24 mouse cellular contexts compared by ENCODE assay signal in genomic region chr16:43045611-43046010, GRCm38 (mm10).
"Had no signal": no experiment of that assay in that cellular context is flagged by ENCODE, and none has a peak within 500 bp of the region (broad histone marks: within the 10 kb centered on the region; RNA-seq: fewer than 3 reads in every experiment).

No protein-coding gene starts in this region.

- ATAC-seq: forebrain, embryonic 16.5 days; hindbrain, postnatal 0 days; intestine, embryonic 16.5 days had no signal

- H3K9me3 ChIP-seq: heart, embryonic 15.5 days; hindbrain, embryonic 13.5 days; hindbrain, embryonic 15.5 days; limb, embryonic 13.5 days; limb, embryonic 15.5 days had no signal

- H3K27me3 ChIP-seq: heart, embryonic 13.5 days; heart, embryonic 15.5 days; hindbrain, embryonic 13.5 days; hindbrain, embryonic 15.5 days; limb, embryonic 13.5 days; limb, embryonic 15.5 days had no signal

- H3K4me2 ChIP-seq: heart, embryonic 11.5 days; heart, embryonic 13.5 days; heart, embryonic 15.5 days; hindbrain, embryonic 13.5 days; hindbrain, embryonic 15.5 days; limb, embryonic 13.5 days; limb, embryonic 15.5 days; liver, embryonic 11.5 days had no signal

- H3K9ac ChIP-seq: heart, embryonic 13.5 days; heart, embryonic 15.5 days; hindbrain, embryonic 13.5 days; hindbrain, embryonic 15.5 days; limb, embryonic 13.5 days; limb, embryonic 15.5 days; liver, embryonic 14.5 days had no signal

- H3K4me3 ChIP-seq: heart, adult 2 months; heart, embryonic 13.5 days; heart, embryonic 15.5 days; hindbrain, embryonic 13.5 days; hindbrain, embryonic 15.5 days; limb, embryonic 13.5 days; limb, embryonic 15.5 days had no signal

- H3K36me3 ChIP-seq: heart, embryonic 13.5 days; heart, embryonic 15.5 days; hindbrain, embryonic 13.5 days; hindbrain, embryonic 15.5 days; limb, embryonic 13.5 days had no signal

- H3K4me1 ChIP-seq: heart, embryonic 13.5 days; heart, embryonic 15.5 days; hindbrain, embryonic 13.5 days; hindbrain, embryonic 15.5 days; limb, embryonic 13.5 days; limb, embryonic 15.5 days had no signal

- H3K27ac ChIP-seq: heart, adult 2 months; heart, embryonic 13.5 days; heart, embryonic 15.5 days; hindbrain, embryonic 13.5 days; hindbrain, embryonic 15.5 days; hindbrain, postnatal 0 days; kidney, postnatal 0 days; limb, embryonic 13.5 days; limb, embryonic 15.5 days; liver, embryonic 14.5 days had no signal

- DNase-seq: gastrocnemius, postnatal 14 days; gastrocnemius, postnatal 36 days; heart, adult 11 months; heart, adult 2 months; heart, postnatal 14 days; heart, postnatal 36 days; kidney, adult 18-20 months; layer of hippocampus, adult 9-11 months; layer of hippocampus, postnatal 36 days; left cerebral cortex, postnatal 4 days; lung, adult 18-20 months had no signal
